Mouse (Mus musculus) midbrain, embryonic 11.5 days (tissue): Measurements from ENCODE around the gene Glrx. TPM values are rescaled to one million over a fixed set of nuclear protein-coding genes. Genes with fewer than 3 reads are reported as not detected.

Experiments used
- ATAC-seq: fragments of 200-750 bp; cut with Nextera tagmentation; 2 replicates; pipeline ENCODE4 v1.8.0; 2017; ENCODE audit warnings: moderate TSS enrichment, moderate library complexity; ENCODE audit not compliant: low FRiP score
- DNase-seq: peaks from one replicate; pipeline ENCODE4 v3.0.0; 2015; ENCODE audit warnings: low spot score; ENCODE audit errors: missing footprints
- H3K27ac ChIP-seq: fragments of 300-500 bp; sonication (generic); 2 replicates; pipeline ENCODE4 v1.5.1; 2014; ENCODE audit warnings: low read depth, low read length
- H3K27me3 ChIP-seq: fragments of 300-500 bp; sonication (generic); 2 replicates; pipeline ENCODE4 v1.6.1; 2014; ENCODE audit warnings: mild to moderate bottlenecking, low read length, moderate library complexity, mixed read lengths; ENCODE audit not compliant: control insufficient read depth, insufficient read depth
- H3K36me3 ChIP-seq: fragments of 300-500 bp; sonication (generic); 2 replicates; pipeline ENCODE4 v1.6.1; 2014; ENCODE audit warnings: mild to moderate bottlenecking, low read length, moderate library complexity, mixed read lengths; ENCODE audit not compliant: control insufficient read depth, insufficient read depth
- H3K4me1 ChIP-seq: fragments of 300-500 bp; sonication (generic); 2 replicates; pipeline ENCODE4 v1.6.1; 2014; ENCODE audit warnings: low read length; ENCODE audit not compliant: control insufficient read depth, insufficient read depth
- H3K4me2 ChIP-seq: fragments of 300-500 bp; sonication (generic); 2 replicates; pipeline ENCODE4 v1.6.1; 2014; ENCODE audit warnings: mild to moderate bottlenecking, moderate library complexity
- H3K4me3 ChIP-seq: fragments of 300-500 bp; sonication (generic); 2 replicates; pipeline ENCODE4 v1.5.1; 2014; ENCODE audit warnings: low read depth, low read length
- H3K9ac ChIP-seq: fragments of 300-500 bp; sonication (generic); 2 replicates; pipeline ENCODE4 v1.6.1; 2014; ENCODE audit warnings: low read length
- H3K9me3 ChIP-seq: fragments of 300-500 bp; sonication (generic); 2 replicates; pipeline ENCODE4 v1.6.1; 2016; ENCODE audit warnings: low read length; ENCODE audit not compliant: control insufficient read depth
- WGBS: fragments of 180-500 bp; shearing (Covaris S2); extraction: QIAGEN DNeasy Blood & Tissue Kit; methylation state at CpG from one replicate; pipeline ENCODE4 v1.1.7; 2014; 5-methylcytosine and 5-hydroxymethylcytosine counted together
- polyA plus RNA-seq: library from polyadenylated mRNA; unstranded; fragments of >200 nt; fragmentation: Nextera tagmentation; extraction: Ambion mirVana; gene quantifications from 2 replicates; pipeline ENCODE4 v1.2.1, GENCODE M21; 2014

Gene Glrx
- polyA plus RNA-seq, 1 experiment from 2014 or later: 31.3 TPM

- Histone ChIP-seq H3K9ac (no peak overlapping the region), H3K27me3 (no peaks in the 10 kb centered on the region), H3K4me2 (no peak overlapping the region), H3K27ac (no peak overlapping the region), H3K9me3 (no peaks in the 10 kb centered on the region), H3K4me1 (no peaks in the 10 kb centered on the region), H3K36me3 (peaks cover 7% of the 10 kb centered on the region), H3K4me3 (no peak overlapping the region)
- DNase-seq: no peak
- ATAC-seq: no peak
- WGBS: 88% methylated on average over 6 of the region's 6 CpGs
Observed at GRCm38 (mm10) chr13:75892876-75893275, 53.2 kb downstream of the Glrx start.

Other genes with a start within 250 kb of the Glrx start
- 5.1 and 6.2 TPM in 2 replicates for gene Ell2, start 133.1 kb upstream of the Glrx start, polyA plus RNA-seq
- gene Rhobtb3, start 104.1 kb downstream of the Glrx start, polyA plus RNA-seq: 71.1 and 72.3 TPM in 2 replicates
- 0.72 and 1.0 TPM in 2 replicates for gene Spata9, start 127.3 kb downstream of the Glrx start, polyA plus RNA-seq
- 21.9 and 24.7 TPM in 2 replicates for gene Rfesd, start 178.9 kb downstream of the Glrx start, polyA plus RNA-seq
- gene Gpr150, start 217.1 kb downstream of the Glrx start, polyA plus RNA-seq: 0.26 and 0.33 TPM in 2 replicates